8 mouse cellular contexts compared by ENCODE assay signal in genomic region chr3:97157958-97158599, GRCm38 (mm10). TPM values are rescaled to one million over a fixed set of nuclear protein-coding genes. Genes with fewer than 3 reads are reported as not detected.
DNase-seq lines count a peak whose midpoint lies in the region; ATAC-seq and TF ChIP-seq lines count a peak whose summit lies in the region.

No protein-coding gene starts in this region.

- under 1% methylated on average over 17 of the region's 17 CpGs for WGBS in forebrain, embryonic 13.5 days
- WGBS in olfactory bulb, adult 2 months: 3% methylated on average over 17 of the region's 17 CpGs

- H3K9ac ChIP-seq in forebrain, embryonic 13.5 days: peak overlapping the region; percentile 78

- H3K36me3 ChIP-seq in forebrain, embryonic 13.5 days (ENCODE audit: poor library complexity, severe bottlenecking): no peaks in the 10 kb centered on the region

- TF ChIP-seq POLR2A in brain, embryonic 14.5 days (IDR thresholded peaks at IDR 0.05; ENCODE audit: borderline replicate concordance, extremely low read depth, insufficient read depth, insufficient read length, poor library complexity, severe bottlenecking): no peak
- TF ChIP-seq POLR2A in olfactory bulb, adult 2 months (IDR thresholded peaks at IDR 0.05; ENCODE audit: insufficient read depth, low read depth, low read length): no peak

- peak overlapping the region; percentile 75 for H3K4me3 ChIP-seq in forebrain, embryonic 13.5 days
- peak overlapping the region; percentile 81 for H3K4me3 ChIP-seq in olfactory bulb, adult 2 months (ENCODE audit: insufficient read depth, low read depth, low read length)

- no peak for TF ChIP-seq CTCF in brain, embryonic 14.5 days (IDR thresholded peaks at IDR 0.05; ENCODE audit: borderline replicate concordance, extremely low read depth, insufficient read depth, insufficient read length)
- no peak for TF ChIP-seq CTCF in olfactory bulb, adult 2 months (IDR thresholded peaks at IDR 0.05; ENCODE audit: insufficient read depth, low read depth, low read length)

- peak overlapping the region; percentile 90 for H3K4me2 ChIP-seq in forebrain, embryonic 13.5 days

- no peaks in the 10 kb centered on the region for H3K9me3 ChIP-seq in forebrain, embryonic 13.5 days (replicated peaks)

- DNase-seq in CD8-positive naive resting alpha-beta T cell, adult 2 months (ENCODE audit: low read depth in 2 of 2, low spot score in 2 of 2): peak; percentile 52
- peak; percentile 84 for DNase-seq in brain, embryonic 14.5 days (ENCODE audit: low read depth)
- DNase-seq in heart, postnatal 10 days: peak; percentile 92 to 93
- DNase-seq in layer of hippocampus, adult 18-20 months (ENCODE audit: low spot score in 2 of 2): peak; percentile 88 to 96
- peak; percentile 73 to 82 for DNase-seq in lung, adult 18-20 months
- peak; percentile 25 to 41 for DNase-seq in thymus, adult 18-20 months

- peak; percentile 72 for ATAC-seq in forebrain, embryonic 13.5 days

- no peaks in the 10 kb centered on the region for H3K27me3 ChIP-seq in forebrain, embryonic 13.5 days

- intact Hi-C loops in heart, postnatal 10 days (cut with DNase I): loop anchor here (10.0 kb wide), 1 partner anchor 1247 kb away; no protein-coding TSS in a partner anchor

- peaks cover 22% of the 10 kb centered on the region for H3K4me1 ChIP-seq in forebrain, embryonic 13.5 days
- H3K4me1 ChIP-seq in olfactory bulb, adult 2 months (ENCODE audit: control insufficient read depth, insufficient read depth, low read length): peaks cover 7% of the 10 kb centered on the region; the same call in 1 of the 2 replicates

- peak overlapping the region; percentile 69 for H3K27ac ChIP-seq in forebrain, embryonic 13.5 days
- peak overlapping the region; percentile 76 for H3K27ac ChIP-seq in olfactory bulb, adult 2 months (ENCODE audit: insufficient read depth, low read depth, low read length)

RNA-seq across cellular contexts. Expression of gene Acp6, which starts 0.5 kb away (rescaled TPM):
- polyA plus RNA-seq in brain, embryonic 14.5 days (2012; rRNA removed): 19.6 and 23.3 TPM in 2 replicates
- polyA plus RNA-seq in forebrain, embryonic 13.5 days (2015; fragmentation: Nextera tagmentation; extraction: Ambion mirVana): 21.8 and 26.8 TPM in 2 replicates
- 10 to 100 TPM; 25.7 to 28.7 TPM for total RNA-seq in heart, postnatal 10 days (2021)
- 10 to 100 TPM; 30.9 to 31.6 TPM for total RNA-seq in layer of hippocampus, adult 18-20 months (2021)
- polyA plus RNA-seq in olfactory bulb, adult 2 months (2012; ENCODE audit: insufficient read depth, insufficient read length, low replicate concordance, missing spikeins): not detected in 2 replicates

Comparison
In these comparisons a context has a peak if more than half of its experiments do, and no peak if none do; other contexts are left out.
1. Peak in every context shown above with its lines: DNase-seq, ATAC-seq, H3K4me3 ChIP-seq and H3K27ac ChIP-seq.
2. DNase-seq: peak in every context shown above with its lines; median percentile 92 in heart, postnatal 10 days; 92 in layer of hippocampus, adult 18-20 months; 84 in brain, embryonic 14.5 days; 78 in lung, adult 18-20 months; 52 in CD8-positive naive resting alpha-beta T cell, adult 2 months; 33 in thymus, adult 18-20 months.
3. RNA of gene Acp6, which starts 0.5 kb away (polyA plus RNA-seq): 21.8 to 26.8 TPM in forebrain, embryonic 13.5 days and 19.6 to 23.3 TPM in brain, embryonic 14.5 days; not detected in olfactory bulb, adult 2 months; every median in the first group is over 10 times any median in the second.